Mouse (Mus musculus) ES-E14 (cell line): ENCODE data around the gene Zfp174. TPM values are rescaled to one million over a fixed set of nuclear protein-coding genes. Genes with fewer than 3 reads are reported as not detected.
"Not testable (repeated sequence)": the region's sequence is repeated elsewhere in the genome, so short reads cannot be mapped to it uniquely, and the experiment has no call there.

ENCODE experiments used
- DNase-seq: peaks from one replicate; pipeline ENCODE4 v3.0.0-alpha.2; 2013; ENCODE audit warnings: low read depth, low spot score
- H3K27ac ChIP-seq: 2 replicates; pipeline ENCODE4 v1.5.1; 2012; ENCODE audit warnings: low read depth, mild to moderate bottlenecking, low read length, moderate library complexity, mixed read lengths; ENCODE audit not compliant: poor library complexity, insufficient read depth, severe bottlenecking
- H3K36me3 ChIP-seq: 2 replicates; pipeline ENCODE4 v1.6.1; 2012; ENCODE audit warnings: mild to moderate bottlenecking, low read length, moderate library complexity, mixed read lengths; ENCODE audit not compliant: control insufficient read depth, poor library complexity, insufficient read depth, severe bottlenecking
- H3K4me1 ChIP-seq, 2 experiments: fragments of 150-350 bp in 1 of 2; sonication (generic) in 1 of 2; 2 replicates each; pipeline ENCODE4 v1.6.1; 2012; ENCODE audit warnings: low read length in 2 of 2, mild to moderate bottlenecking in 1 of 2, mixed read lengths in 1 of 2; ENCODE audit not compliant: control insufficient read depth in 2 of 2, insufficient read depth in 2 of 2, poor library complexity in 1 of 2
- H3K4me3 ChIP-seq, 2 experiments: fragments of 150-350 bp in 1 of 2; sonication (generic) in 1 of 2; 2 replicates each; pipeline ENCODE4 v1.5.1; 2012; ENCODE audit warnings: low read length in 2 of 2, low read depth in 1 of 2, mild to moderate bottlenecking in 1 of 2, mixed read lengths in 1 of 2; ENCODE audit not compliant: insufficient read depth in 1 of 2, poor library complexity in 1 of 2, severe bottlenecking in 1 of 2
- H3K9ac ChIP-seq: 2 replicates; pipeline ENCODE4 v1.6.1; 2012; ENCODE audit warnings: low read depth, mild to moderate bottlenecking, low read length, mixed read lengths; ENCODE audit not compliant: poor library complexity, insufficient read depth, severe bottlenecking
- H3K9me3 ChIP-seq: fragments of 150-350 bp; sonication (generic); 2 replicates; pipeline ENCODE4 v1.6.1; 2012; ENCODE audit warnings: low read depth, mild to moderate bottlenecking, low read length; ENCODE audit not compliant: control insufficient read depth, insufficient read depth
- CHD2 ChIP-seq: IDR thresholded peaks from 2 replicates; pipeline ENCODE4 v1.6.1; 2014; ENCODE audit warnings: mild to moderate bottlenecking, low read depth, low read length, inconsistent platforms
- HCFC1 ChIP-seq: IDR thresholded peaks from 2 replicates; pipeline ENCODE4 v1.6.1; 2012; ENCODE audit warnings: low read length, inconsistent platforms, borderline replicate concordance; ENCODE audit not compliant: insufficient read depth
- MAFK ChIP-seq: IDR thresholded peaks from 2 replicates; pipeline ENCODE4 v1.6.1; 2014; ENCODE audit warnings: mild to moderate bottlenecking, low read depth, low read length, inconsistent platforms; ENCODE audit not compliant: insufficient read depth
- ZC3H11A ChIP-seq: IDR thresholded peaks from 2 replicates; pipeline ENCODE4 v1.6.1; 2012; ENCODE audit warnings: low read depth, mild to moderate bottlenecking, inconsistent platforms, low read length, borderline replicate concordance
- ZNF384 ChIP-seq: IDR thresholded peaks from 2 replicates; pipeline ENCODE4 v1.6.1; 2012; ENCODE audit warnings: low read depth, low read length, inconsistent platforms
- in situ Hi-C, 2 experiments: fragments of 600-800 bp; cut with MboI; formaldehyde crosslinking; loops; one replicate each; pipeline ENCODE4 v1.15.1; 2025; ENCODE audit warnings: low sequenced_read_pairs in 2 of 2, inconsistent platforms in 1 of 2; ENCODE audit not compliant: unreplicated experiment in 2 of 2
- total RNA-seq: library from RNA; depleted of rRNA; stranded (reverse); fragments of 300-350 nt; gene quantifications from 2 replicates; pipeline ENCODE4 v1.2.3, GENCODE M21; 2012

Zfp174 gene
- total RNA-seq, 1 experiment, result 0.85 TPM

DNA sequence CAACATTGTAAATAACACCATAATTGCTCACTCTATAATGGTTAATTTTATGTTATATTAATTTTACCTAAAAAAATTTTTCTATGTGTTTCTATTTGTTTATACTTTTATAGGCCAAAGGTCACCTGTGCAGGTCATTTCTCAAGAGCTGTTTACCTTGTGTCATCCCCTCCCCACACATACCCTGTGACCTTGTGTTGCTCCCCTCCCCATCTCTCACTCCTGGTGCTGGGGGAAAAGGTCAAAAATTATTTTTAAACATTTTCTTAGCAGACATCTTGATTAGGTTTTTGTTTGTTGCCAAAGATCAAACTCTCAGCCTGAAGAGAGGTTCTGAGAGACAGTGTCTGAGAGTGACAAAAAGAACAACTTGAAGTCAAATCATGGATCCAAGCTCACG is 3.3 kb upstream of the Zfp174 start:
- DNase-seq, result no peak
- H3K9me3 ChIP-seq, result no peaks in the 10 kb centered on the region
- in situ Hi-C loops, result no loop called here

DNA sequence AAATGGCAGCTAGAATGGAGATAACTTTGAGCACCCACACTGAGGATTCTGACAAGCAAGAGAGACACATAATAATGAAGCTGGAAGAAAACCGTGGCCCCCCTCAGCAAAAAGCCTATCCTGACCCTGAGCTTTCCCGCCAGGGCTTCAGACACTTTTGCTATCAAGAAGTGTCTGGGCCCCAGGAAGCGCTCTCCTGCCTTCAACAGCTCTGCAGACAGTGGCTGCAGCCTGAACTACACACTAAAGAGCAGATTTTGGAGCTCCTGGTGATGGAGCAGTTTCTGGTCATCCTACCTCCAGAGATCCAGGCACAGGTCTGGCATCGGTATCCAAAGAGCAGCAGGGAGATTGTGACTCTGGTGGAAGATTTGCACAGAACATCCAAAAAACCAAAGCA is 803 bp downstream of the Zfp174 start:
- peak overlapping the region in 1 of 2 experiments; percentile 97; a peak in 2 of 4 replicates for H3K4me3 ChIP-seq
- no peak overlapping the region for H3K27ac ChIP-seq

More for the DNA sequence above, 3.3 kb upstream of the Zfp174 start:
- Histone ChIP-seq H3K36me3 (no peaks in the 10 kb centered on the region), H3K27ac (no peak overlapping the region), H3K9ac (no peak overlapping the region), H3K4me3 (no peak overlapping the region), H3K4me1 (peaks cover 0 to 8% of the 10 kb centered on the region in 2 experiments; a peak in 2 of 4 replicates)
- TF ChIP-seq CHD2, result no peak
- TF ChIP-seq HCFC1, result no peak
- TF ChIP-seq ZNF384, result no peak
- TF ChIP-seq ZC3H11A, result no peak
- TF ChIP-seq MAFK, result no peak

DNA sequence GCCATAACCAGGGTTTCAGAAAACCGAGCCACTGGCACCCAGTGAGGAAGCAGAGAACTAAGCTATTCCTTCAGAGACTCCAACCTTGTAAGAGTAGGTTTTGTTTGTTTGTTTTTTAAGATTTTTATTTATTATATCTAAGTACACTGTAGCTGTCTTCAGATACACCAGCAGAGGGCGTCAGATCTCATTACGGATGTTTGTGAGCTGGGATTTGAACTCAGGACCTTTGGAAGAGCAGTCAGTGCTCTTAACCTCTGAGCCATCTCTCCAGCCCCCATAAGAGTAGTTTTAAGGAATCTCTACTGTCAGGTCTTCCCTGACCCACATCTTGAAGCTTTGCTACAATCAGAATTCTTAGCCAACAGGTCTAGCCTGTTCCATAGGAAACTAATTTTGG is 1.3 kb downstream of the Zfp174 start:
- no peak for DNase-seq
- Histone ChIP-seq H3K36me3 (no peaks in the 10 kb centered on the region), H3K27ac (no peak overlapping the region), H3K9ac (no peak overlapping the region), H3K9me3 (no peaks in the 10 kb centered on the region), H3K4me1 (peaks cover 2 to 15% of the 10 kb centered on the region in 2 experiments; a peak in 3 of 4 replicates), H3K4me3 (no peak overlapping the region)
- in situ Hi-C loops, result no loop called here
- TF ChIP-seq ZC3H11A (no peak), CHD2 (no peak), MAFK (no peak), HCFC1 (no peak), ZNF384 (no peak)

More for the DNA sequence above, 803 bp downstream of the Zfp174 start:
- Histone ChIP-seq H3K4me1 (peaks cover 2 to 20% of the 10 kb centered on the region in 2 experiments; a peak in 3 of 4 replicates), H3K9ac (no peak overlapping the region), H3K36me3 (no peaks in the 10 kb centered on the region), H3K9me3 (no peaks in the 10 kb centered on the region)
- DNase-seq, result no peak
- TF ChIP-seq HCFC1 (no peak), ZC3H11A (no peak), CHD2 (no peak), MAFK (no peak), ZNF384 (no peak)
- in situ Hi-C loops, result no loop called here

DNA sequence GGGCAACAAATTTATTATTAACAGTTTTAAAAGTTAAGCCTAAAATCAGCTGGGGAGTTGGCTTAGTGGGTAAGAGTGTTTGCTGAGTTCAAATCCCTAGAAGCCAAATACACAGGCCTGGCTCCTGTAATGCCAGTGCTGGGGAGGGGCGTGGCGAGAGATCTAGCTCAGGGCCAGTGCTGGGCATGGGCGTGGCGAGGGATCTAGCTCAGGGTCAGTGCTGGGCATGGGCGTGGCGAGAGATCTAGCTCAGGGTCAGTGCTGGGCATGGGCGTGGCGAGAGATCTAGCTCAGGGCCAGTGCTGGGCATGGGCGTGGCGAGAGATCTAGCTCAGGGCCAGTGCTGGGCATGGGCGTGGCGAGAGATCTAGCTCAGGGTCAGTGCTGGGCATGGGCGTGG is 4.2 kb downstream of the Zfp174 start:
- H3K9me3 ChIP-seq, H3K9ac ChIP-seq, H3K36me3 ChIP-seq, H3K4me3 ChIP-seq, H3K27ac ChIP-seq, DNase-seq, in situ Hi-C loops: not testable (repeated sequence)
- H3K4me1 ChIP-seq, result peaks cover 2 to 15% of the 10 kb centered on the region in 2 experiments; a peak in 3 of 4 replicates

DNA sequence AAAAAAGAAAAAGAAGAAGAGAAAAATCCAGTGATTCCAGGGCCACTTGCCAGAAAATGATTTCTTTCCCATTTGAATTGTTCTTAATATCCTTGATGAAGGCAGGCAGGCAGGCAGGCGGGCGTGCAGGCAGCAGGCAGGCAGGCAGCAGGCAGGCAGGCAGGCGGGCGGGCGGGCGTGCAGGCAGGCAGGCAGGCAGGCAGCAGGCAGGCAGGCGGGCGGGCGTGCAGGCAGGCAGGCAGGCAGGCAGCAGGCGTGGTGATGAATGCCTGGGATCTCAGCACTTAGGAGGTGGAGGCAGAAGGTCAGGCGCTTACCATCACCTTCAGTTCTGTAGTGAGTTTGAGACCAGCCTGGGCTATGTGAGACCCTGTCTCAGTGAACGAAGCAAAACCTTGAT is 5.5 kb downstream of the Zfp174 start:
- no peaks in the 10 kb centered on the region for H3K9me3 ChIP-seq
- peaks cover 2 to 15% of the 10 kb centered on the region in 2 experiments; a peak in 3 of 4 replicates for H3K4me1 ChIP-seq
- H3K4me3 ChIP-seq, result peak overlapping the region in 1 of 2 experiments; percentile 43; a peak in 1 of 4 replicates
- in situ Hi-C loops, result no loop called here
- no peak overlapping the region for H3K27ac ChIP-seq
- DNase-seq, result no peak
- TF ChIP-seq HCFC1 (no peak), CHD2 (no peak), ZNF384 (no peak), MAFK (no peak), ZC3H11A (no peak)
- no peak overlapping the region for H3K9ac ChIP-seq
- no peaks in the 10 kb centered on the region for H3K36me3 ChIP-seq
